Mouse (Mus musculus): ENCODE data around the gene Rcc2.

The Rcc2 gene

GRCm38 (mm10) chr4:140700269-140701018 lies at the start of gene Rcc2:
Gene Rcc2 (plus strand): TSS chr4:140700541.
- ATAC-seq (ENCODE audit: insufficient number of reproducible peaks, low FRiP score, low TSS enrichment), result no peak

GRCm38 (mm10) chr4:140653835-140654583 lies 46.3 kb upstream of the Rcc2 start:
- ATAC-seq (ENCODE audit: insufficient number of reproducible peaks, low FRiP score, low TSS enrichment), result no peak

- ATAC-seq (ENCODE audit: insufficient number of reproducible peaks, low FRiP score, low TSS enrichment), result no peak
Measured at GRCm38 (mm10) chr4:140654798-140655197, 45.5 kb upstream of the Rcc2 start.

- ATAC-seq (ENCODE audit: insufficient number of reproducible peaks, low FRiP score, low TSS enrichment), result no peak
Measured at GRCm38 (mm10) chr4:140656529-140656928, 43.8 kb upstream of the Rcc2 start.

GRCm38 (mm10) chr4:140657681-140658575 lies 42.4 kb upstream of the Rcc2 start:
- peak; percentile 56; the same call in 1 of the 2 replicates for ATAC-seq (ENCODE audit: insufficient number of reproducible peaks, low FRiP score, low TSS enrichment)

GRCm38 (mm10) chr4:140661406-140662022 lies 38.8 kb upstream of the Rcc2 start:
- ATAC-seq (ENCODE audit: insufficient number of reproducible peaks, low FRiP score, low TSS enrichment), result no peak

GRCm38 (mm10) chr4:140662453-140662852 lies 37.9 kb upstream of the Rcc2 start:
- ATAC-seq (ENCODE audit: insufficient number of reproducible peaks, low FRiP score, low TSS enrichment), result no peak

GRCm38 (mm10) chr4:140662882-140663585 lies 37.3 kb upstream of the Rcc2 start:
- ATAC-seq (ENCODE audit: insufficient number of reproducible peaks, low FRiP score, low TSS enrichment), result no peak

- no peak for ATAC-seq (ENCODE audit: insufficient number of reproducible peaks, low FRiP score, low TSS enrichment)
Measured at GRCm38 (mm10) chr4:140665053-140665452, 35.3 kb upstream of the Rcc2 start.

GRCm38 (mm10) chr4:140665760-140666159 lies 34.6 kb upstream of the Rcc2 start, which contains the start of gene Arhgef10l:
Gene Arhgef10l (minus strand): TSS chr4:140666012.
- ATAC-seq (ENCODE audit: insufficient number of reproducible peaks, low FRiP score, low TSS enrichment), result peak; percentile 31; the same call in 1 of the 2 replicates

GRCm38 (mm10) chr4:140667802-140668201 lies 32.5 kb upstream of the Rcc2 start:
- ATAC-seq (ENCODE audit: insufficient number of reproducible peaks, low FRiP score, low TSS enrichment), result no peak

- no peak; the same call in 1 of the 2 replicates for ATAC-seq (ENCODE audit: insufficient number of reproducible peaks, low FRiP score, low TSS enrichment)
Measured at GRCm38 (mm10) chr4:140673527-140674264, 26.6 kb upstream of the Rcc2 start.

GRCm38 (mm10) chr4:140674345-140674926 lies 25.9 kb upstream of the Rcc2 start:
- ATAC-seq (ENCODE audit: insufficient number of reproducible peaks, low FRiP score, low TSS enrichment), result peak; percentile 74; the same call in 1 of the 2 replicates

- ATAC-seq (ENCODE audit: insufficient number of reproducible peaks, low FRiP score, low TSS enrichment), result peak; percentile 31; the same call in 1 of the 2 replicates
Measured at GRCm38 (mm10) chr4:140679038-140679437, 21.3 kb upstream of the Rcc2 start.

GRCm38 (mm10) chr4:140679723-140680380 lies 20.5 kb upstream of the Rcc2 start:
- no peak for ATAC-seq (ENCODE audit: insufficient number of reproducible peaks, low FRiP score, low TSS enrichment)

GRCm38 (mm10) chr4:140680731-140681397 lies 19.5 kb upstream of the Rcc2 start:
- ATAC-seq (ENCODE audit: insufficient number of reproducible peaks, low FRiP score, low TSS enrichment), result no peak

GRCm38 (mm10) chr4:140683608-140684007 lies 16.7 kb upstream of the Rcc2 start:
- no peak for ATAC-seq (ENCODE audit: insufficient number of reproducible peaks, low FRiP score, low TSS enrichment)
